Mouse (Mus musculus) gastrocnemius, postnatal 10 days (tissue): ENCODE measurements around the gene Calml3. TPM values are rescaled to one million over a fixed set of nuclear protein-coding genes. Genes with fewer than 3 reads are reported as not detected.
"Not testable (repeated sequence)": the region's sequence is repeated elsewhere in the genome, so short reads cannot be mapped to it uniquely, and the experiment has no call there.

Experiments
- DNase-seq: peaks from one replicate; pipeline ENCODE4 v3.0.0; 2021; ENCODE audit warnings: mixed read lengths
- long read RNA-seq, 2 experiments: library from polyadenylated mRNA; stranded (forward); transcript quantifications; one replicate each; pipeline ENCODE4 v2.0.0; 2021
- total RNA-seq, 2 experiments: library from RNA; stranded (reverse); gene quantifications; 2 replicates each; pipeline ENCODE4 v1.2.3; 2021

Calml3 gene
- not detected for total RNA-seq
- long read RNA-seq, experiment 1, result 0 reads
- long read RNA-seq, experiment 2, result 0 reads

DNA sequence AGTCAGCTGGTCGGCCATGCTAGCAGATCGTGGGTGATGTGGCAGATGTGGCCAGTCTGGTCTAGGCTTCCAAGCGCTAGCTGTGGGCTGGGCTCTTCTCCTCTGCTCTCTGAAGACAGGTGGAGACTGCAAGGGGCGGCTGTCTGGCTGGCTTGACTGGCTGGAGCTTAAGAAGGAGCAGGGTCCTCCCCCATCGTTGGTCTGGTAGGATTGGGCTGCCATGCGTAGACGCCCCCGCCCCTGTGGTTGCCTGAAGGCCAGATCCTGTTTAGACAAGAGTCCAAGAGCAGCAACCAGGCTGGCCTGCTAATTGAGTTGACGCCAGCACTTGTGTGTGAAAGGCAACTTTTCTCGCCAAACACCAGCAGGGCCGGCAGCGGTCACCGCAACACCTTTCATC is at the start of gene Calml3:
TSS of gene Calml3 (minus strand) at position 131 of the 400 bp plus-strand sequence.
- DNase-seq, result no peak

DNA sequence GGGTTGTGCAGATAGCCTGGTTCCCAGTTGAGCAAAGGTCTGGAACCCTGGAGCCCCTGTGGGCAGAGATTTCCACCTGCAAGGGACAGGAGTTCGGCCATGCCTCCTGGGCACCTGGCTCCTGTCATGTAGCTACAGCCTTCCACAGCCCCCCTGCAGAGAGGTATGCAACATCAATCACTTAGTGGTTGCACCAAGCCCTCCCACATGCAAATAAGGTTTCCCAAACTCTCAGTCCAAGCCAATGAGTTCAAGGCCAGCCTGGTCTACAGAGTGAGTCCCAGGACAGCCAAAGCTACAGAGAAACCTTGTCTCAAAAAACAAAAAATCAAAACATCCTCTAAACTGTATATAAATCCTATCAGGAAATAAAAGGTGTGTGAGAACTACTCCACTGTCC is 46.2 kb upstream of the Calml3 start:
- no peak for DNase-seq

DNA sequence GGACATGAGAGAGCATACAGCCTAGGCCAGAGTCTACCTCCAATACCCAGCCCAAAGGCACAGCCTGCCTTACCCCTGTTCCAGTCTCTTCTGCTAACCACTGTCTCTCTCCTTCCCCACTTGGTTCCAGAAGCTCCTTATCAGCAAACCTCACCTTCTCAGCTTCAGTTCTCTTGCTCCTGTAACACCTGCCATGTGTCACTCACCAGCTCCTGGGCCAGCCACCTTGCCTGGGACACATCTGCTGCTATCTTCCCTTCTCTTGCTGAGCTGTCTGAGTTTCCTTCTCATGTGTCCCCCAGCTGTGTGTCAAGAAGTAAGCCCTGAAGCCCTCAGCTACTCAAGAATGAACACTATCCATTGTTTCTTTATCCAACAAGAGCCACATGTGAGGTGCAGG is 36.5 kb upstream of the Calml3 start:
- not testable (repeated sequence) for DNase-seq

GRCm38 (mm10) chr13:3837312-3837807 is 33.2 kb upstream of the Calml3 start, which contains the start of gene Calm4:
Gene Calm4 (plus strand): TSS chr13:3837757.
- DNase-seq, result not testable (repeated sequence)

GRCm38 (mm10) chr13:3833644-3834043 is 29.5 kb upstream of the Calml3 start:
- not testable (repeated sequence) for DNase-seq

DNA sequence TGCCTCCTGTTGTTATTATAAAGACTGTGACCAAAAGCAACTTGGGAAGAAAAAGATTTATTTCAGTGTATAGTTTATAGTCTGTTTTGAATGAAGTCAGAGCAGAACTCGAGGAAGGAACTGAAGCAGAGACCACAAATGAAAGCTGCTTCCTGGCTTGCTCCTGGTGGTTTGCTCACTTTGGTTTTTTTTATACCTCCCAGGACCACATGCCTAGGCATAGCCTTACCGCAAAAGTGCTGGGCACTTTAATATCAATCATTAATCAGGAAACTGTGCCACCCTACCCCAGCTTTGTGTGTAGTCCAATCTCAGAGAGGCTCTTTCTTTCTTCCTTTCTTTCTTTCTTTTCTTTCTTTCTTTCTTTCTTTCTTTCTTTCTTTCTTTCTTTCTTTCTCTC is 28.3 kb upstream of the Calml3 start:
- DNase-seq, result no peak

DNA sequence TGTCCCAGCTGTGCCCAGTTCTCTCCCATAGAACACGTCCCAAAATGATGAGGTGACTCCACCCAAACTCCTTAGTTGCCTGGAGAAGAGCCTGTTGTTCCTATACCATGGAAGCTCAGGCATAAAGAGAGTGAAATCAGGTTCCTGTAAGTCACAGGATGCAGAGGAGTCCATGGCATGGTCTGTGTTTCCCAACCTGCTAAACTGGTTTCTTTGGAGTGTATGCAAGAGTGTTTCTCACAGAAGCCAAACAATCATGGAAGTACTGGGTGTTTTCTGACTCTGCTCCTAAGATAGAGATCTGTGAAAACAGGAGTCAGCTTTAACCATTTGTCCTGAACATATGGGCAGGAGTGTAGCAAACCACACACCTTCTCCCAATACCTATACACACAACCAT is 27.9 kb upstream of the Calml3 start:
- DNase-seq, result no peak

DNA sequence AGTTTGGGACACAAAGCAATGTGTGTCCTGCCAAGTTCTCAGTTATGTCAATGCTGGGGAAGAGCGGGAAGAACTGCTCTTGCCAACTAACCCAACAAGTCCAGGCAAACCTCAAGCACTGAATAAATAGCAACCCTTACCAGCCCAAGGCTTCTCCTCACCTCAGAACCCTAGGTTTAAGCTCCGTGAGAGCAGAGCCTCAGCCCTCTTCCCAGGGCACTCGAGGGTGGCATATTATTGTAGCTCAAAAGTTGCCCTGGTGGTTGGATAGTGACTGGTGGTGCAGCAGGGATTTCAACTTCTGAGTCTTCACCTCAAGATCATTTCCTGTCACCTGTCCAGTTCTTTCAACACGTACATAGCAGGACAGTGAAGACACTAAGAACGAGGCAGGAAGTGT is 27.4 kb upstream of the Calml3 start:
- DNase-seq, result no peak

DNA sequence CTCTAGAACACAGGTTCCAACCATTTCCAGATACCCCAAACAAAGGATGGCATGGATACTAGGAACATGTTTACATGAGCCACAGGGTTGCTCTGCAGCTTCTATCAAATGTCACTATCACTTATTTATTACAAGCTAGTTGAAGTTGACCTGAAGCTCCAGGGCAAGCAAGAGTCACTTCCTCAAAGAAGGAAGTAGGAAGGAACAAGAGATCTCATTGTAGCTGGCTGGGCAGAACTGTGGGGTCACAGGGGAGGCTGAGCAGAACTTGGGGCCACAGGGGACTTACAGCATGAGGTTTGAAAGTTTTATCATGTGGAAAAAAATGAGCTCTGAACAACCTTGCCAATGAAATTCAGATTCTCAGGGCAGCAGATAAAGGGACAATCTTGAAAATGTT is 21.6 kb upstream of the Calml3 start:
- DNase-seq, result no peak

GRCm38 (mm10) chr13:3822105-3822504 is 18.0 kb upstream of the Calml3 start:
- no peak for DNase-seq

DNA sequence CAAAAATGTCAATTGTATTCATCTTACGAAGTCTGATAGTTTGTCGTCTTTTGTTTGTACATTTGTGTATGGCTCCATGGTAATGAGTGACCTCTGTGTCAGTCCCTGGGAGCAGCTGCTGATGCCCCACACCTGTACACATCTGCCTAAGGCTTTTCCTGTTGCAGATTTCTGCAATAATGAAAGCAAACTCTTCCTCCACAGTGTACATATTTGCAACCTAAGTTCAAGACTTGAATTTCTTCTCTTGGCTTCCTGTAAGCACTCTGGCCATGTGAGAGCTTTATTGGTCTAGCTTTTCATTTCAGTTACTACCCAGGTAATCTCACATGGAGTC is 14.6 kb upstream of the Calml3 start:
- DNase-seq, result no peak

- DNase-seq, result no peak
Observed at GRCm38 (mm10) chr13:3818012-3818739, 14.1 kb upstream of the Calml3 start.

DNA sequence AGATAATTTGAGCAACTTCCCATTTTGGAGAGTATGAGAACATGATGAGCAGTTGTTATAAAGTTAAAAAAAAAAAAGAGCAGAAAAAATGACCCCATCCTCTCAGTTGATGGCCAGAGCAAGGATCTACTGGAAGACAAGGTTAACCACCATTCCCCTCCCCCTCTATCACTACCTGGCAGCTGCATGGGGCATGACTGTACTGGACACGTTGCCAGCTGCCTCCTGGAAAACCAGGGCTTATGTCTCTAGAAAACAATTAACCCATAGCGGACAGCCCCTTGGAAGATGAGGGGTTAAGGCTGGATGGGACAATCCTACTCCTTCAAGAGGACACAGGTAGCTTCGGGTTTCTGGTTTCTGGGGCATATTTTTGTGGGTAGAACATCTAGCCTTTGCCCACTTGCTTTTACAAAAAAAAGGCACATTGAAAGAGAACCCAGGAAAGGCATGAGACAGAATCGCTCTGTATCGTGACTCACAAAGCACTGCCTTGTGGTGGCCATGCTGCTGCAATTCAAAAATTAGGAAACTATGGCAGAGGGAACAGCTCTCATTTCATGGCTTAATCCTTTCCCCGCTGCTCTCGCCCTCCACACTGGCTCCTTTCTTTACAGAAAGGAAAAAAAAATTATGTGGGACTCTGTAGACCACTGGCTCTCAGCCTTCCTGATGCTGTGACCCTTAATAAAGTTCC is 3.2 kb upstream of the Calml3 start:
- no peak for DNase-seq

DNA sequence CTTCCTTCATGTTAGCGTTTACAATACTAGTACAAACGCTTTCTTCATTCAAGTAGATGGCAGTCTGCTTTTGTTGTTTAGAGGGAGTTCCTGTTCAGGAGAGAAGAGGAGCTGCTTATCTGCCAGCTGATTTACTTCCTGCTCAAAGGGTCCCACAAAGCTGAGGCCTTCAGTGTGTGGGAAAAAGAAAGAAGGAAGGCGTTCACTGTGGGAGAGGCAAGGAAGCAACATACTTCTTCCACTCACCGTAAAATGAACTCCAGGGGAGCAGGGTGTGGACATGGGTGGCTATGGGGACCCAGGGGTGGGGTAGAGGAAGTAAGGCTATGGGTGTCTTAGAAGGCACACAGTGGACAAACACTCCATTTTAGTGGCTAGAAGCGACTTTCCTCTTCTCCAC is 1.5 kb upstream of the Calml3 start:
- no peak for DNase-seq

DNA sequence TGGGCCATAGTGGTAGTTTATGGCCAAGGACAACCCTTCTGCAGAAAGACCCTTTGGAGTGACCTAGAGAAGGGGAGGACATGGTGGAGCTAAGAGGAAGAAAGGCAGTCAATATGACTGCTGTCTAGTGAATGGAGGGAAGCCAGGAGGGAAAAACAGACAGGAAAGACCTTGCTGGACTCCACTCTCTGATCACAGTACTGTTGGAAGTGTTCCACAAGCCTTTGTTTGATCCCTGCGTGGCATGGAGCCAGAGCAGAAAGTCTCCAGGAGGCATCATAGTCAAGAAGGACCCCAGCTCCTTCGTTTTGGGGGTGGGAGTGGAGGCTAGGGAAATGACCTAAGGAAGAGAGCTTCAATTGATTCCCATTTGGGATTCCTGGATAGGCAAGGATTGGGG is 1.0 kb upstream of the Calml3 start:
- no peak for DNase-seq

- DNase-seq, result no peak
Observed at GRCm38 (mm10) chr13:3799386-3799785, 4.7 kb downstream of the Calml3 start.

- DNase-seq, result no peak
Observed at GRCm38 (mm10) chr13:3798751-3799150, 5.4 kb downstream of the Calml3 start.

DNA sequence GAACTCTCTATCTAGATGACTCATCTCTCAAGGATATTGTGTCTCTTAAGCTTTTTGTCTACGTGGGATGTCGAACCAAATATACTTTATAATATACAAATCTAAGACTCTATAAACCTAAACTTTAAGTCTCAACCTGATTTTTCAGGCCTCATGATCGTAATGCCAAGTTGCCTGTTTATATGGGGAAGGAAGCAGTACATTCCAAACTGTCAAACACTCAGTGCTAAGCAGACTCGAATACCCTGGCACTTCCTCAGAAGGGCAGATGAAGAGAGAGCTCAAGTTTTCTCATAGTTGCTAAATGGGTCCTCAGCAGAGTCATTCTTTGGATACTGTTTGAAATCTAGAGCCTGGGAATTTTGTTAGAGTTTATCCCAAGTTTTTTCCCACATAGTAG is 7.5 kb downstream of the Calml3 start:
- DNase-seq, result no peak

- no peak for DNase-seq
Observed at GRCm38 (mm10) chr13:3789531-3789930, 14.6 kb downstream of the Calml3 start.

- no peak for DNase-seq
Observed at GRCm38 (mm10) chr13:3788588-3788987, 15.5 kb downstream of the Calml3 start.

DNA sequence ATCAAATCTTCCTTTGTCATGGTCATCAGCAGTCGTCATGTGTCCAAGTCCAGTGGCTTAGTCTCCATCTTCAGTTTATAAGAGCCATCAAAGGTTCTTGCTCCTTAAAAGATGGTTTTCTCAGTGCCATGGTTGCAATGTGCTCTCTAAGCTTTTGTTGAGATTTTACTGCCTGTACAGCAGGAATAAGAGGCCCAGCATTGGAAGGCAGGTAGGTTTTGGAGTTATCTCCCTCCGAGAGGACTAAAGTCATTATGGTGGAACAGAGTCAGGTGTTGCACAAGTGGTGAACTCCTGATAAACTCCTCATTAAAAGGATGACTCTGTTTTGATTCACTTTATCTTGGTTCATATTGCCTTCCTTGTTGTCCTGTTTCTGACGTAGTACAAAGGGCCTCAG is 16.5 kb downstream of the Calml3 start:
- no peak for DNase-seq

- DNase-seq, result no peak
Observed at GRCm38 (mm10) chr13:3787102-3787501, 17.0 kb downstream of the Calml3 start.

DNA sequence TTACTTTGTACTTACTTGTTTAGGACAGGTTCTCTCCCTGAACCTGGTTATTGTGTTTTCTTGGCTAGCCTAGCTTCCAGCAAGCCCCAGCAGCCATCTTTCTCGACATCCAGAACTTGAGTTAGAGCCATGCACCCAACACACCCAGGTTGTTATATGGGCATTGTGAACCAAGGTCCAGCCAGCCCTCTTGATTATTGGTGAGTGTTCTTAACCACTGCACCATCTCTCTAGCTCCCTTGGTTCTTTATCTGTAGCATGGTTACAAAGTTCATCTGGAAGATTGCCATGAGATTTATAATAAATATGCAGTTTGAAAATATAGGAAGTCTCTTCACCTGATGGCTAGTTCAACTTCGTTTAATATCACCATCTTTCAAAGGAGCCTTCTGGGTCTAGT is 20.5 kb downstream of the Calml3 start:
- no peak for DNase-seq

DNA sequence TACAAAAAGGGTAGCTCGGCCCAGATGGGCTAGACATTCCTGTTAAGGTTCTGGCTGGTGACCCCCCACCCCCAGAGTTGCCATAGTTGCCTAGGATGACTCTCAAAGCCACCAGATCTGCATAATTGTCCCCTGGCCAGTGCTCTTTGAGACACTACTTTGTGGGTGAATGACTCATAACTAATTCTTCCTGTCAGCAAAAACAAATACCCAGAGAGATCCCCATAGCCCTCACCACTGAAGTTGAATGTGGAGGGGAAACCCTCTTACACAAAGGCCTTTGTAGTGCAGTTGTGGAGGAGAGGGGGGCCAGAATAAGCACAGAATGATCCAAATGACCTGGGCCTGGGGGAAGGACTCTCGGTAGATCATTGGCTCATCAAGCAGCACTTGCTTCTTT is 21.6 kb downstream of the Calml3 start:
- no peak for DNase-seq
